Mouse (Mus musculus) embryonic facial prominence, embryonic 13.5 days (tissue): ENCODE data around the gene Ubb. TPM values are rescaled to one million over a fixed set of nuclear protein-coding genes. Genes with fewer than 3 reads are reported as not detected.

ENCODE experiments used
- ATAC-seq: fragments of 200-750 bp; cut with Nextera tagmentation; 2 replicates; pipeline ENCODE4 v1.8.0; 2017; ENCODE audit warnings: low read depth; ENCODE audit not compliant: insufficient number of reproducible peaks, insufficient read depth, low FRiP score, low TSS enrichment
- H3K27ac ChIP-seq: fragments of 300-500 bp; sonication (generic); 2 replicates; pipeline ENCODE4 v1.5.1; 2015; ENCODE audit warnings: moderate library complexity, mild to moderate bottlenecking, inconsistent platforms
- H3K27me3 ChIP-seq: fragments of 300-500 bp; sonication (generic); 2 replicates; pipeline ENCODE4 v1.6.1; 2015; ENCODE audit warnings: mild to moderate bottlenecking, inconsistent platforms
- H3K36me3 ChIP-seq: fragments of 300-500 bp; sonication (generic); 2 replicates; pipeline ENCODE4 v1.6.1; 2015; ENCODE audit warnings: mild to moderate bottlenecking, inconsistent platforms
- H3K4me1 ChIP-seq: fragments of 300-500 bp; sonication (generic); 2 replicates; pipeline ENCODE4 v1.6.1; 2015; ENCODE audit warnings: inconsistent platforms
- H3K4me2 ChIP-seq: fragments of 300-500 bp; sonication (generic); 2 replicates; pipeline ENCODE4 v1.6.1; 2015; ENCODE audit warnings: moderate library complexity, mild to moderate bottlenecking, inconsistent platforms
- H3K4me3 ChIP-seq: fragments of 300-500 bp; sonication (generic); 2 replicates; pipeline ENCODE4 v1.5.1; 2015; ENCODE audit warnings: mild to moderate bottlenecking, inconsistent platforms
- H3K9ac ChIP-seq: fragments of 300-500 bp; sonication (generic); 2 replicates; pipeline ENCODE4 v1.6.1; 2015; ENCODE audit warnings: mild to moderate bottlenecking, inconsistent platforms
- H3K9me3 ChIP-seq: fragments of 300-500 bp; sonication (generic); 2 replicates; pipeline ENCODE4 v1.6.1; 2016; ENCODE audit warnings: inconsistent platforms
- WGBS: fragments of 180-500 bp; shearing (Covaris S2); methylation state at CpG from one replicate; pipeline ENCODE4 v1.1.7; 2015; ENCODE audit warnings: mixed read lengths; 5-methylcytosine and 5-hydroxymethylcytosine counted together
- polyA plus RNA-seq: library from polyadenylated mRNA; unstranded; fragments of >200 nt; fragmentation: Nextera tagmentation; extraction: Ambion mirVana; gene quantifications from 2 replicates; pipeline ENCODE4 v1.2.1, GENCODE M21; 2015

The Ubb gene
- polyA plus RNA-seq, 1 experiment from 2014 or later: 3,547 TPM

- Histone ChIP-seq H3K4me3 (no peak overlapping the region), H3K27me3 (no peaks in the 10 kb centered on the region), H3K4me1 (peaks cover 3% of the 10 kb centered on the region; the same call in 1 of the 2 replicates), H3K4me2 (no peak overlapping the region), H3K27ac (no peak overlapping the region), H3K9me3 (no peaks in the 10 kb centered on the region), H3K9ac (no peak overlapping the region), H3K36me3 (no peaks in the 10 kb centered on the region)
- WGBS: 84% methylated on average over 10 of the region's 10 CpGs
- ATAC-seq: no peak
Measured at GRCm38 (mm10) chr11:62589391-62589790, 38.4 kb downstream of the Ubb start.

GRCm38 (mm10) chr11:62591026-62591425 is 40.1 kb downstream of the Ubb start:
- no peak overlapping the region for H3K4me3 ChIP-seq
- no peaks in the 10 kb centered on the region for H3K9me3 ChIP-seq
- no peaks in the 10 kb centered on the region for H3K27me3 ChIP-seq
- no peaks in the 10 kb centered on the region for H3K36me3 ChIP-seq
- ATAC-seq: no peak
- 0 out of 2 replicates have a peak overlapping the region, but pooled peaks have one; percentile 8 for H3K9ac ChIP-seq
- no peak overlapping the region for H3K27ac ChIP-seq
- H3K4me2 ChIP-seq: no peak overlapping the region
- H3K4me1 ChIP-seq: peaks cover 3% of the 10 kb centered on the region; the same call in 1 of the 2 replicates
- WGBS: 86% methylated on average over 2 of the region's 2 CpGs

GRCm38 (mm10) chr11:62591904-62592575 is 41.1 kb downstream of the Ubb start:
- no peaks in the 10 kb centered on the region for H3K9me3 ChIP-seq
- no peak overlapping the region for H3K4me2 ChIP-seq
- ATAC-seq: no peak
- whole genome bisulfite sequencing: 57% methylated on average over 8 of the region's 8 CpGs
- no peaks in the 10 kb centered on the region for H3K36me3 ChIP-seq
- H3K27ac ChIP-seq: no peak overlapping the region
- H3K4me1 ChIP-seq: peaks cover 3% of the 10 kb centered on the region; the same call in 1 of the 2 replicates
- no peak overlapping the region for H3K9ac ChIP-seq
- H3K4me3 ChIP-seq: no peak overlapping the region
- no peaks in the 10 kb centered on the region for H3K27me3 ChIP-seq

- H3K27me3 ChIP-seq: no peaks in the 10 kb centered on the region
- H3K4me2 ChIP-seq: no peak overlapping the region
- H3K27ac ChIP-seq: no peak overlapping the region
- WGBS: 83% methylated on average over 4 of the region's 4 CpGs
- H3K4me1 ChIP-seq: 0 out of 2 replicates have a peak, but pooled peaks cover 5% of the 10 kb centered on the region
- no peaks in the 10 kb centered on the region for H3K36me3 ChIP-seq
- H3K4me3 ChIP-seq: no peak overlapping the region
- no peaks in the 10 kb centered on the region for H3K9me3 ChIP-seq
- H3K9ac ChIP-seq: no peak overlapping the region
- no peak for ATAC-seq
Measured at GRCm38 (mm10) chr11:62598571-62598970, 47.6 kb downstream of the Ubb start.

- Histone ChIP-seq H3K9ac (peak overlapping the region; percentile 98), H3K27ac (peak overlapping the region; percentile 96), H3K4me1 (peaks cover 32% of the 10 kb centered on the region), H3K36me3 (peaks cover 34% of the 10 kb centered on the region), H3K4me2 (peak overlapping the region; percentile 67), H3K9me3 (no peaks in the 10 kb centered on the region), H3K27me3 (no peaks in the 10 kb centered on the region), H3K4me3 (peak overlapping the region; percentile 83)
- WGBS: 11% methylated on average over 17 of the region's 17 CpGs
- no peak for ATAC-seq
Measured at GRCm38 (mm10) chr11:62601732-62602618, 51.0 kb downstream of the Ubb start.

Other genes starting within 250 kb of the Ubb start
- 8.4 and 9.6 TPM in 2 replicates for gene Pigl, start 92.7 kb upstream of the Ubb start, polyA plus RNA-seq
- gene Ncor1, start 92.6 kb upstream of the Ubb start, polyA plus RNA-seq: 161 and 181 TPM in 2 replicates
- 35.9 and 41.1 TPM in 2 replicates for gene Cenpv, start 11.9 kb upstream of the Ubb start, polyA plus RNA-seq
- 3.0 and 3.5 TPM in 2 replicates for gene Trpv2, start 23.3 kb downstream of the Ubb start, polyA plus RNA-seq
- gene Lrrc75a, start 97.4 kb downstream of the Ubb start, polyA plus RNA-seq: 14.0 and 18.4 TPM in 2 replicates
- 60.4 and 64.0 TPM in 2 replicates for gene Mmgt2, start 97.5 kb downstream of the Ubb start, polyA plus RNA-seq
- gene Zfp287, start 180.7 kb downstream of the Ubb start, polyA plus RNA-seq: 13.5 and 14.4 TPM in 2 replicates
- not detected in 2 replicates for gene Gm10428, start 201.9 kb downstream of the Ubb start, polyA plus RNA-seq
- gene Zfp286, start 238.3 kb downstream of the Ubb start, polyA plus RNA-seq: 38.4 and 39.8 TPM in 2 replicates